Mouse (Mus musculus): ENCODE results near the gene Pea15a. TPM values are rescaled to one million over a fixed set of nuclear protein-coding genes. Genes with fewer than 3 reads are reported as not detected.

Pea15a gene
- polyA plus RNA-seq, 1 experiment from 2014 or later, result 14.5 TPM

DNA sequence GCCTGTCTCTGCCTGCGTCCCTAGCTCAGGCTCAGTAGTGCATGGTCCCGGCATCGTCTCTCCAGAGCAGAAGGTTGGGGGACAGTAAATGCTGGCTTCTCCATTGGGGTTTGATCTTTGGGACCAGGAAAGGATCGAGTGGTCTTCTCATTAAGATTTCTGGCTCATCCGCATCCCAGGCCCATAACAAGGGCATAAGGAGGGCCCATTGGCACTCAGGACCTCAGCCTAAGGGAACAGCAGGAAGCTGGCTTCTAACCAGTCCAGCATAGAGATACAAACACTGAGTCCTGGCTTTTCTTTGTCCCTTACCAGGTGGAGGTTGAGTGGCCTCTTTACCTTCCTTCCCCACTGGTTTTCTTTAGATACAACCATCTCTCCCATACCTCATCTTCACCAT lies 8.8 kb downstream of the Pea15a start:
- Histone ChIP-seq H3K27me3 (ENCODE audit: insufficient read depth, low read length) (no peaks in the 10 kb centered on the region), H3K4me2 (ENCODE audit: low read depth, low read length) (no peak overlapping the region), H3K9ac (replicated peaks) (no peak overlapping the region), H3K36me3 (replicated peaks; ENCODE audit: insufficient read depth, low read length) (peaks cover 77% of the 10 kb centered on the region), H3K9me3 (ENCODE audit: low read length) (no peaks in the 10 kb centered on the region), H3K4me3 (ENCODE audit: low read depth, low read length) (no peak overlapping the region), H3K4me1 (ENCODE audit: insufficient read depth) (peaks cover 8% of the 10 kb centered on the region; the same call in 1 of the 2 replicates), H3K27ac (ENCODE audit: low read depth) (no peak overlapping the region)
- TF ChIP-seq CTCF (IDR thresholded peaks at IDR 0.05; ENCODE audit: low read depth), result no peak
- TF ChIP-seq EP300 (IDR thresholded peaks at IDR 0.05; ENCODE audit: low read depth), result no peak
- WGBS (ENCODE audit: insufficient replicate concordance), result 87% methylated on average over 5 of the region's 5 CpGs
- DNase-seq (no peak), ATAC-seq (no peak)

DNA sequence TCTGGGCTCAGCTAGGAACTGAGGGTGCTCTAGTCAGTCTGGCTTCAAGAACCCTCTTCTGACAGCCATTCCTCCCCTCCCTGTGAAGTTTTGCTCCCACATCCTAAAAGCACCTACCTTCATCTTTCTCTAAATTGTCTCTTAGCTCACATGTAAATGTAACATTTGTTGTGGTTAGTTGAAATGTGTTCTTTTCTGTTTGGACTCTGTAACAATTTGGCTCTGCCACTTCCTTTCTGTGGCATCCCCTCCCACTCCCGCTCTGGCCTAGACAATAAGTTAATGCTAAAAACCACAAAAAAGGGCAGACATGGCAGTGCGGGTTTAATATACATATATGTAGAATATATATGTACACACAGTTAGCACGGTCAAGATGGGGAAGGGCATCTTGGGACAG lies 9.5 kb downstream of the Pea15a start:
- Histone ChIP-seq H3K4me2 (ENCODE audit: low read depth, low read length) (no peak overlapping the region), H3K4me1 (ENCODE audit: insufficient read depth) (peaks cover 5% of the 10 kb centered on the region; the same call in 1 of the 2 replicates), H3K27me3 (ENCODE audit: insufficient read depth, low read length) (no peaks in the 10 kb centered on the region), H3K27ac (ENCODE audit: low read depth) (no peak overlapping the region), H3K9ac (replicated peaks) (no peak overlapping the region), H3K9me3 (ENCODE audit: low read length) (no peaks in the 10 kb centered on the region), H3K4me3 (ENCODE audit: low read depth, low read length) (no peak overlapping the region), H3K36me3 (replicated peaks; ENCODE audit: insufficient read depth, low read length) (peaks cover 84% of the 10 kb centered on the region)
- WGBS (ENCODE audit: insufficient replicate concordance), result 87% methylated on average over 3 of the region's 3 CpGs
- TF ChIP-seq CTCF (IDR thresholded peaks at IDR 0.05; ENCODE audit: low read depth), result no peak
- no peak for TF ChIP-seq EP300 (IDR thresholded peaks at IDR 0.05; ENCODE audit: low read depth)
- DNase-seq, result no peak
- ATAC-seq, result no peak

DNA sequence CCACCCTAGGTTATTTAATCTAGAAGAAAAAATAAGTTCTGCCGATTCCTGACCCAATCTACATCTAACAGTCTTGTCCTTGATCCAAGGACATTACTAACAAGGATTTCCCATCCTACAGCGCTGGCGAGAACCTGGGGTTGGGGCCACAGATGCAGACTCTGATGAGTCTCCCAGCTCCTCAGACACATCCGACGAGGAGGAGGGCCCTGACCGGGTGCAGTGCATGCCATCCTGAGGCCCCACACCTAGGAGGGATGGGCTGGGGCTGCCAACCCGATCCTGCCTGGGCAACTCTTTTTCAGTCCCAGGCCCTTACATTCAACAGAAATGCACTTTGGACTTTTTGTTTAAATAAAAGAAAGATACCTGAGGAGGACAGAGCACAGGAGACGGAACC lies 12.2 kb downstream of the Pea15a start:
- no peak overlapping the region for H3K4me2 ChIP-seq (ENCODE audit: low read depth, low read length)
- no peak overlapping the region for H3K9ac ChIP-seq (replicated peaks)
- H3K9me3 ChIP-seq (ENCODE audit: low read length), result no peaks in the 10 kb centered on the region
- peaks cover 90% of the 10 kb centered on the region for H3K36me3 ChIP-seq (replicated peaks; ENCODE audit: insufficient read depth, low read length)
- no peak overlapping the region for H3K4me3 ChIP-seq (ENCODE audit: low read depth, low read length)
- no peak for DNase-seq
- H3K4me1 ChIP-seq (ENCODE audit: insufficient read depth), result no peaks in the 10 kb centered on the region
- no peaks in the 10 kb centered on the region for H3K27me3 ChIP-seq (ENCODE audit: insufficient read depth, low read length)
- WGBS (ENCODE audit: insufficient replicate concordance), result 83% methylated on average over 8 of the region's 8 CpGs
- H3K27ac ChIP-seq (ENCODE audit: low read depth), result no peak overlapping the region
- no peak for TF ChIP-seq CTCF (IDR thresholded peaks at IDR 0.05; ENCODE audit: low read depth)
- no peak for TF ChIP-seq EP300 (IDR thresholded peaks at IDR 0.05; ENCODE audit: low read depth)
- no peak for ATAC-seq

DNA sequence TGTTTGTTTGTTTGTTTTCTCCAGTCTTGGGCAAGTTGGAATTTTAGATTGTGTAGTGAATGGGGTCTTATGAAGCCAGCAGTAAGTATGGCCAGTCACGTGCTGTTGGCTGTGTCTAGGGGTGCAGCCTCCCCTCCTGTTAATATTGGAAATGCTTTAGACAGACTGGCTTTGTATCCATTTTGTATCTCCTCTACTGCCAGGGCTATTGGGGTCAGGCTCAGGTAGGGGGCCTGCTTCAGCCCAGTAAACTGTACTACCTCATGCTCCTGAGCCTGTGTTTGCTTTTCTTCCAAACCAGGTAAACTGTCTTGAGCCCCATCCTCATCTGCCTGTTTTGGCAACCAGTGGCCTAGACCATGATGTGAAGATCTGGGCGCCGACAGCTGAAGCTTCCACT lies 14.4 kb downstream of the Pea15a start:
- TF ChIP-seq EP300 (IDR thresholded peaks at IDR 0.05; ENCODE audit: low read depth), result no peak
- TF ChIP-seq CTCF (IDR thresholded peaks at IDR 0.05; ENCODE audit: low read depth), result no peak
- H3K4me3 ChIP-seq (ENCODE audit: low read depth, low read length), result no peak overlapping the region
- no peaks in the 10 kb centered on the region for H3K27me3 ChIP-seq (ENCODE audit: insufficient read depth, low read length)
- DNase-seq, result no peak
- H3K9me3 ChIP-seq (ENCODE audit: low read length), result no peaks in the 10 kb centered on the region
- H3K4me2 ChIP-seq (ENCODE audit: low read depth, low read length), result no peak overlapping the region
- no peak for ATAC-seq
- H3K36me3 ChIP-seq (replicated peaks; ENCODE audit: insufficient read depth, low read length), result peaks cover 94% of the 10 kb centered on the region
- 82% methylated on average over 3 of the region's 3 CpGs for WGBS (ENCODE audit: insufficient replicate concordance)
- no peaks in the 10 kb centered on the region for H3K4me1 ChIP-seq (ENCODE audit: insufficient read depth)
- H3K9ac ChIP-seq (replicated peaks), result no peak overlapping the region
- no peak overlapping the region for H3K27ac ChIP-seq (ENCODE audit: low read depth)

DNA sequence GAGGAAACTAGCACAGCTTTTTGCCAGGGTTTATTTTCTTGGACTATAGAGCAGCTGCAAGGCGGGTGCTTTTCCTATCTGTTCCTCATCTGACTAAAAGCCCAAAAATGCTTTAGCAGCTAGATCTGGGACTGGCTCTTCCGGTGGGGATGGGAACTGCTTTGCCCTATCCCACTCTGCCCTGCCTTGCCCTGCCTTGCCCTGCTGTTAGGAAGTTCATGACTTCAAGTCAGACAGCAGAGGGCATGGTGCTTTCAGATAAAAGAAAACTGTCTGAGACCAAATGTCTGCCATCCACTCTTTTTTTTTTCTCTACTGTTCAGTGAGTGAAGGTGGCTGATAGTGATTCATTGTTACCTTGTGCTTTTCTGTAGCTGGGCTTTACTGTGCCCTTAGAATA lies 15.0 kb downstream of the Pea15a start:
- TF ChIP-seq EP300 (IDR thresholded peaks at IDR 0.05; ENCODE audit: low read depth) (no peak), CTCF (IDR thresholded peaks at IDR 0.05; ENCODE audit: low read depth) (peak; percentile 17; the same call in 1 of the 2 replicates)
- Histone ChIP-seq H3K27me3 (ENCODE audit: insufficient read depth, low read length) (no peaks in the 10 kb centered on the region), H3K4me3 (ENCODE audit: low read depth, low read length) (no peak overlapping the region), H3K36me3 (replicated peaks; ENCODE audit: insufficient read depth, low read length) (peaks cover 94% of the 10 kb centered on the region), H3K4me1 (ENCODE audit: insufficient read depth) (no peaks in the 10 kb centered on the region), H3K9ac (replicated peaks) (no peak overlapping the region), H3K27ac (ENCODE audit: low read depth) (no peak overlapping the region), H3K9me3 (ENCODE audit: low read length) (no peaks in the 10 kb centered on the region), H3K4me2 (ENCODE audit: low read depth, low read length) (no peak overlapping the region)
- ATAC-seq, result no peak
- 79% methylated on average over 2 of the region's 2 CpGs for WGBS (ENCODE audit: insufficient replicate concordance)
- no peak for DNase-seq

DNA sequence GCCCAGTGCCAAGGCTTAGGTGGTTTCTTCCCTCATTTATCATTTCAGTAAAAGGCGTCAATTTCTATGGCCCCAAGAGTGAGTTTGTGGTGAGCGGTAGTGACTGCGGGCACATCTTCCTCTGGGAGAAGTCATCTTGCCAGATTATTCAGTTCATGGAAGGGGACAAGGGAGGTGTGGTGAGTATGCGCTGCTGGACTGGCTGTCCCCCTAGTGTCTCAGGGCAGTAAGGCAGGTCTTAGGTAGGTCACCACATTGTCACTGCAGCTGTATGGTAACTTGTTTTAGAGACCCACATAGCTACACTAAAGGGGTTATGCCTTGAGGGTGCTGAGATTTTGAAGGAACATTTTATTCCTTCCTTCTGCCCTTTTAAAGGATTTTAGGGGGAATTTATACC lies 17.7 kb downstream of the Pea15a start:
- no peak overlapping the region for H3K4me3 ChIP-seq (ENCODE audit: low read depth, low read length)
- H3K4me1 ChIP-seq (ENCODE audit: insufficient read depth), result no peaks in the 10 kb centered on the region
- WGBS (ENCODE audit: insufficient replicate concordance), result 80% methylated on average over 4 of the region's 4 CpGs
- peak; percentile 66 for TF ChIP-seq CTCF (IDR thresholded peaks at IDR 0.05; ENCODE audit: low read depth)
- no peak for TF ChIP-seq EP300 (IDR thresholded peaks at IDR 0.05; ENCODE audit: low read depth)
- no peak overlapping the region for H3K9ac ChIP-seq (replicated peaks)
- H3K4me2 ChIP-seq (ENCODE audit: low read depth, low read length), result no peak overlapping the region
- no peaks in the 10 kb centered on the region for H3K9me3 ChIP-seq (ENCODE audit: low read length)
- ATAC-seq (peak; percentile 66), DNase-seq (no peak)
- no peaks in the 10 kb centered on the region for H3K27me3 ChIP-seq (ENCODE audit: insufficient read depth, low read length)
- peaks cover 89% of the 10 kb centered on the region for H3K36me3 ChIP-seq (replicated peaks; ENCODE audit: insufficient read depth, low read length)
- H3K27ac ChIP-seq (ENCODE audit: low read depth), result no peak overlapping the region

Data from liver, postnatal 0 days (tissue).